Mouse (Mus musculus) urinary bladder, postnatal 0 days (tissue): ENCODE results near the gene Scgb1b30. TPM values are rescaled to one million over a fixed set of nuclear protein-coding genes. Genes with fewer than 3 reads are reported as not detected.

Experiments
- polyA plus RNA-seq: library from polyadenylated mRNA; unstranded; fragments of >200 nt; fragmentation: Nextera tagmentation; extraction: Ambion mirVana; gene quantifications from 2 replicates; pipeline ENCODE4 v1.2.1, GENCODE M21; 2015

The Scgb1b30 gene
- polyA plus RNA-seq: not detected in 2 replicates

DNA sequence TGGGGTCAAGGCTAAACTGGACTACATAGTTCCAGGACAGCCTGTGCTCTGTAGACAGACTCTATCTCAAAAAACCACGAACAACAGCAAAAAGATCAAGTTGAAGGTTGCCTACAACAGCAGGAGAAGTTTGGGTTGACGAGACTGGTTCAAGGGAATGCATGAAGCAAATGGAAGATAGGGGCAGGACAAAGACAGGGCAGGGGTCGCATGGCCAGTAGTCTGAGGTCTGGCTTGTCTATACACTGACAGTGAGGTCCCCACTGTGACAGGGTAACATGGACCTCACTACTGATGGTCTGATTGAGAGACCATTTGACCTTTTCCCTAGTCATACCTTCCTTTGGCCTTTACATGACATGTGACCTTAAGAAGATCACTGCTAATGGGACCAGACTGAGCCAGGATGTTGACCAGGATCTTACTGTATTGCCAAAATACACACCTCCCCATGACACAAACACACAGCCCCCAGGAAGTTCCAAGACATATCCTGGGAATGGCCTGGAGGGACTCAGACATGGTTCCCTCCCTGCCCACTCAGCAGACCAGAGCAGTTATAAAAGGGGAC lies at the start of gene Scgb1b30:
Gene Scgb1b30, plus strand, starts transcription at position 521 of the 571 bp plus-strand sequence.

DNA sequence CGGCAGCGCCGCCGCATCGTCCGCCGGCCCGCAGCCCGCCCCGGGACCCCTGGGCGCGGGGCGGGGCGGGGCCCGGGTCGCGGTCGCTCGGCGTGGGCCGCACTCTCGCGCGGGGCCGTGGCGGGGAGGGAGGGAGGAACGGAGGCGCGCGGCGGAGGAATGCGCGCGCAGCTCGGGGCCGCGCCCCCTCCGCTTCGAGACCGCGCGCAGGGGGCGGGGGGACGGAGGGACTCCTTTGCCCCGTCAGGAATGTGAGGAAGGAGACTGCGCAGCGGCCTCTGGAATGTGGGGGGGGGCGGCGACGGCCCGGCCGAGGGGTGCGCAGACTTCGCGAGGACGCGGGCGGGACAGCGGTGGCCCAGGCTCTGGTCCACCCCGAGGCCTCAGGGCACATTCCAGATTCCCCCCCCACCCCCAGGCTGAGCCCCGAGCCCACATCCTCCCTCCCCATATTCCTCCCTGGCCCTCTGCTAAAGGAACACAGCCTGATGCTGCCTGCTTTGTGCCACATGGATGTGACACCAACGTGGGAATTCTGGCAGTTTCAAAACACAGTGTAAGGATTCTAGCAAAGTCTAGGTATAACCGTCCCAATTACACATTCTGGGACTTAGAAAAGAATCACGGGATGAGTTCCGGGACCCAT lies 38.0 kb downstream of the Scgb1b30 start, which contains the start of gene Wtip:
Gene Wtip, minus strand, starts transcription at position 152 of the 646 bp plus-strand sequence.

Other genes with a start within 250 kb of the Scgb1b30 start
- gene Scgb2b26, start 150.4 kb upstream of the Scgb1b30 start, polyA plus RNA-seq: not detected in 2 replicates
- not detected in 2 replicates for gene Scgb2b27, start 81.5 kb upstream of the Scgb1b30 start, polyA plus RNA-seq
- not detected in 2 replicates for gene Scgb1b27, start 73.9 kb upstream of the Scgb1b30 start, polyA plus RNA-seq
- 3.2 and 3.7 TPM in 2 replicates for gene Wtip, start 37.8 kb downstream of the Scgb1b30 start, polyA plus RNA-seq
- gene Uba2, start 74.2 kb downstream of the Scgb1b30 start, polyA plus RNA-seq: 81.1 and 88.7 TPM in 2 replicates
- 35.8 and 38.7 TPM in 2 replicates for gene Pdcd2l, start 101.2 kb downstream of the Scgb1b30 start, polyA plus RNA-seq
- 267 and 271 TPM in 2 replicates for gene Gpi1, start 134.9 kb downstream of the Scgb1b30 start, polyA plus RNA-seq
- gene Gm6096, start 155.6 kb downstream of the Scgb1b30 start, polyA plus RNA-seq: not detected in 2 replicates
- gene 4931406P16Rik, start 218.1 kb downstream of the Scgb1b30 start, polyA plus RNA-seq: 22.9 and 31.6 TPM in 2 replicates